In the genomic region with DNA sequence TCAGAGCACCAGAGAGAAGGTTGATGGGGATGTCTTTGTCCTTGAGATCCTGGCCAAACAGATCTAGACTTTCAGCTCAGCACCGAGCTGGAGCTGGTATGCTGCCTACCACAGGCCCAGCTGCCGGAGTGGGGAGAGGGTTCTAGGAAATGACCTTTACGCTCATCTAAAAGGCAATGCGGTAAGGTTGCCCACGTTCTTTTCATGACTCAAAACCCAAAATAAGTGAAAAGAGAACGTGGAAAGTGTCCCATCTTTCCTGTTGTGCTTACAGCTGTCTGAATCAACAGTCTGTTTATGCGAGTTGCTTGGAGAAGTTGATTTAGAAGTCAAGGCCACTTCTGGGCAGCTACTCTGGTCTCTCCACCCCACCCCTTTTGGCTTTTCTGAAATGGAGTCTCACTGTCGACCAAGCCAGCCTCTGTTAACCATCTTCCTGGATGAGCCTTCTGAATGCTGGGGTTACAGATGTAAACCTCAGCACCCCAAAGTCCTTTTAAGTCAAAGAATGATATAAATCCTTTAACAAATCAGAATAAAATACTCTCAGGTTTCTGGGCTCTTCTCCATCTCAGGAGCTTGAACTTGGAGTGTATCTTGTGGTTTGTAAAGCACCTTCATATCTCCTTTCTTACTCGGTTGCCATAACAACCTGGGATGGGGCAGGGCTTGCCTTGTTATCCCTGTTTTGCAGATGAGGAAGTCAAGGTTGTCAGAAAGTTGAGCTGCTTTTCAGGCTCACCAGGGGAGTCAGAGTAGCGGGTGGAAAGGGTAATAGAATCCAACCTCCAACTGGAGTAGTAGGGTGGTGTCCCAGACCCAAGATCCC, we compare ENCODE assay signal across 11 mouse cellular contexts.
DNase-seq lines count a peak whose midpoint lies in the region; ATAC-seq and TF ChIP-seq lines count a peak whose summit lies in the region.
"Had no signal": no experiment of that assay in that cellular context is flagged by ENCODE, and none has a peak within 500 bp of the region (broad histone marks: within the 10 kb centered on the region; RNA-seq: fewer than 3 reads in every experiment).

No protein-coding gene starts in this region.

- H3K27me3 ChIP-seq in hindbrain, postnatal 0 days (ENCODE audit: insufficient read depth, low read length), result no peaks in the 10 kb centered on the region
- no peaks in the 10 kb centered on the region for H3K27me3 ChIP-seq in hindbrain, embryonic 13.5 days
- H3K27me3 ChIP-seq in testis, adult 2 months (ENCODE audit: control insufficient read depth, insufficient read depth, low read length), result no peaks in the 10 kb centered on the region
- H3K27me3 ChIP-seq in intestine, embryonic 15.5 days (replicated peaks), result no peaks in the 10 kb centered on the region
- H3K27me3 ChIP-seq: embryonic facial prominence, embryonic 15.5 days; kidney, embryonic 15.5 days; liver, embryonic 13.5 days had no signal

- peaks cover 8% of the 10 kb centered on the region; the same call in 1 of the 2 replicates for H3K4me1 ChIP-seq in hindbrain, postnatal 0 days (ENCODE audit: insufficient read depth, low read length)
- peaks cover 17% of the 10 kb centered on the region for H3K4me1 ChIP-seq in hindbrain, embryonic 13.5 days (replicated peaks)
- peaks cover 29% of the 10 kb centered on the region for H3K4me1 ChIP-seq in testis, adult 2 months (ENCODE audit: control insufficient read depth, insufficient read depth, low read length)
- H3K4me1 ChIP-seq in intestine, embryonic 15.5 days (replicated peaks), result peaks cover 17% of the 10 kb centered on the region

- peak overlapping the region; percentile 54 for H3K27ac ChIP-seq in hindbrain, postnatal 0 days
- no peak overlapping the region for H3K27ac ChIP-seq in hindbrain, embryonic 13.5 days
- H3K27ac ChIP-seq in testis, adult 2 months (ENCODE audit: control insufficient read depth, insufficient read depth, low read depth, low read length), result peak overlapping the region; percentile 52
- H3K27ac ChIP-seq in intestine, embryonic 15.5 days, result peak overlapping the region; percentile 76; the same call in 1 of the 2 replicates
- H3K27ac ChIP-seq: embryonic facial prominence, embryonic 15.5 days; kidney, embryonic 15.5 days; liver, embryonic 13.5 days had no signal

- no peak for DNase-seq in hindbrain, postnatal 0 days (ENCODE audit: low spot score)
- no peak for DNase-seq in testis, postnatal 14 days (ENCODE audit: low spot score)
- no peak for DNase-seq in urinary bladder, postnatal 10 days (ENCODE audit: low spot score)
- DNase-seq in cerebellum, adult 11 months, result no peak
- DNase-seq: forebrain, postnatal 0 days; liver, embryonic 13.5 days had no signal

- no peaks in the 10 kb centered on the region for H3K9me3 ChIP-seq in hindbrain, postnatal 0 days (ENCODE audit: low read length)
- no peaks in the 10 kb centered on the region for H3K9me3 ChIP-seq in hindbrain, embryonic 13.5 days
- no peaks in the 10 kb centered on the region for H3K9me3 ChIP-seq in intestine, embryonic 15.5 days
- H3K9me3 ChIP-seq: embryonic facial prominence, embryonic 15.5 days; kidney, embryonic 15.5 days; liver, embryonic 13.5 days had no signal

- TF ChIP-seq CTCF in hindbrain, postnatal 0 days (IDR thresholded peaks at IDR 0.05; ENCODE audit: low read depth), result no peak
- TF ChIP-seq CTCF in testis, adult 2 months (IDR thresholded peaks at IDR 0.05; ENCODE audit: control insufficient read depth, insufficient read depth, insufficient replicate concordance, low read depth, low read length), result no peak

- no peak overlapping the region for H3K4me3 ChIP-seq in hindbrain, postnatal 0 days (ENCODE audit: low read length)
- H3K4me3 ChIP-seq in hindbrain, embryonic 13.5 days, result no peak overlapping the region
- no peak overlapping the region for H3K4me3 ChIP-seq in testis, adult 2 months (ENCODE audit: control insufficient read depth, low read depth, low read length)
- no peak overlapping the region for H3K4me3 ChIP-seq in intestine, embryonic 15.5 days (replicated peaks)
- H3K4me3 ChIP-seq: embryonic facial prominence, embryonic 15.5 days; kidney, embryonic 15.5 days; liver, embryonic 13.5 days had no signal

- H3K9ac ChIP-seq in hindbrain, postnatal 0 days (replicated peaks; ENCODE audit: low read length), result no peak overlapping the region
- no peak overlapping the region for H3K9ac ChIP-seq in hindbrain, embryonic 13.5 days
- H3K9ac ChIP-seq in intestine, embryonic 15.5 days, result no peak overlapping the region
- H3K9ac ChIP-seq: embryonic facial prominence, embryonic 15.5 days; forebrain, postnatal 0 days; kidney, embryonic 15.5 days had no signal

- no peak for ATAC-seq in hindbrain, postnatal 0 days
- ATAC-seq in hindbrain, embryonic 13.5 days (ENCODE audit: low FRiP score), result no peak
- ATAC-seq in intestine, embryonic 15.5 days, result no peak
- ATAC-seq: forebrain, postnatal 0 days had no signal

- H3K4me2 ChIP-seq in hindbrain, postnatal 0 days (ENCODE audit: low read depth, low read length), result no peak overlapping the region
- no peak overlapping the region for H3K4me2 ChIP-seq in hindbrain, embryonic 13.5 days
- no peak overlapping the region for H3K4me2 ChIP-seq in intestine, embryonic 15.5 days (replicated peaks)
- H3K4me2 ChIP-seq: embryonic facial prominence, embryonic 15.5 days; kidney, embryonic 15.5 days; liver, embryonic 13.5 days had no signal

- H3K36me3 ChIP-seq in hindbrain, postnatal 0 days (ENCODE audit: insufficient read depth, low read length), result no peaks in the 10 kb centered on the region
- H3K36me3 ChIP-seq in hindbrain, embryonic 13.5 days, result no peaks in the 10 kb centered on the region
- H3K36me3 ChIP-seq in testis, adult 2 months (ENCODE audit: control insufficient read depth, insufficient read depth, low read length), result no peaks in the 10 kb centered on the region
- no peaks in the 10 kb centered on the region for H3K36me3 ChIP-seq in intestine, embryonic 15.5 days
- H3K36me3 ChIP-seq: embryonic facial prominence, embryonic 15.5 days; liver, embryonic 13.5 days had no signal

- 69% methylated on average over 10 of the region's 10 CpGs for WGBS in hindbrain, postnatal 0 days
- WGBS in hindbrain, embryonic 13.5 days, result 83% methylated on average over 10 of the region's 10 CpGs
- WGBS in intestine, embryonic 15.5 days, result 68% methylated on average over 10 of the region's 10 CpGs

- TF ChIP-seq POLR2A in testis, adult 2 months (IDR thresholded peaks at IDR 0.05; ENCODE audit: control insufficient read depth, low read depth, low read length), result no peak
